Mouse (Mus musculus) embryonic fibroblast, embryonic 13.5 days (primary cell): ENCODE data around the gene Hdac8.

Experiments used
- CTCF ChIP-seq: IDR thresholded peaks from 2 replicates; pipeline ENCODE4 v1.5.1; 2011; ENCODE audit warnings: mild to moderate bottlenecking, control low read depth, low read length, moderate library complexity, borderline replicate concordance; ENCODE audit not compliant: insufficient read depth
- POLR2A ChIP-seq: IDR thresholded peaks from 2 replicates; pipeline ENCODE4 v1.6.1; 2011; ENCODE audit warnings: low read depth, mild to moderate bottlenecking, control low read depth, low read length, moderate library complexity

DNA sequence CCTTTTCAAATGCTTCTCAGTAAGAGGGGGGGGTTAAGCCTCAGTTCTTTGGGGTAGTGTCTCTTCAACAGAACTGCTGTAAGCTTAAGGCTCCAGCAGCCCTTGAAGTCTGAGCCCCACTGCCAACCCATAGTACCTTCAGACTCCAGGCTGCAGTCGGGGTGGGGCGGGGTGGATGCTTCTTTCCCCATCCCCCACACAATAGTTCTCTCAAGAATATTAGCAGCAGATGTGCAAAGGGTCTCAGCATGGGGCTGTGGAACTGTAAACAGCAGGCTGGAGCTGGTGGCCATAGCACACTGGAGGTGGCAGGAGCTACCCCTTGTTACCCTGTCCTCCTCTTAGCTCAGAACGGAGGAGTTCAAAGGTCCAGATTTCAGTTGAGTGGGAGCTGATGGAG, 202.7 kb downstream of the Hdac8 start:
- TF ChIP-seq CTCF (no peak), POLR2A (no peak)
